Mouse (Mus musculus) gastrocnemius, postnatal 25 days (tissue): ENCODE measurements around the gene Card6. TPM values are rescaled to one million over a fixed set of nuclear protein-coding genes. Genes with fewer than 3 reads are reported as not detected.

ENCODE experiments used
- DNase-seq: peaks from one replicate; pipeline ENCODE4 v3.0.0; 2022
- total RNA-seq, 2 experiments: library from RNA; stranded (reverse); gene quantifications; 1 replicate in 1 of 2; 2 replicates in 1 of 2; pipeline ENCODE4 v1.2.3; 2021

The Card6 gene
- total RNA-seq, 2 experiments from 2014 or later = 1.9 to 2.1 TPM

DNA sequence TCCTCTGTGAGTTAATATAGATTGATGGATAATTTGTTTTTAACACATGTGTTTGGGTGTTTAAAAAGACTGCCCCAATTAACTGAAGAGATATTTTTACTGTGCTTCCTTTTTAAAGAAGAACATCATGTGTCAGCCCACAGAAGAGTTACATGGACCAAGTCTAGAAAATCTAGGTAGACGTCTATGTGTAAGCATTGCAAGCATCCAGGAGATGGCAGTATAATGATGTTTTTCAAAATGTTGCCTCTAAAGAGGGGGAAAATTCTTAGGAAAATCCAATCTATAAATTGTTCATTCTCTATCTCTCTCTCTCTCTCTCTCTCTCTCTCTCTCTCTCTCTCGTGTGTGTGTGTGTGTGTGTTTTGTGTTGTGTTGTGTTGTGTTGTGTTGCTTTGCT is 22.2 kb downstream of the Card6 start:
- no peak for DNase-seq

DNA sequence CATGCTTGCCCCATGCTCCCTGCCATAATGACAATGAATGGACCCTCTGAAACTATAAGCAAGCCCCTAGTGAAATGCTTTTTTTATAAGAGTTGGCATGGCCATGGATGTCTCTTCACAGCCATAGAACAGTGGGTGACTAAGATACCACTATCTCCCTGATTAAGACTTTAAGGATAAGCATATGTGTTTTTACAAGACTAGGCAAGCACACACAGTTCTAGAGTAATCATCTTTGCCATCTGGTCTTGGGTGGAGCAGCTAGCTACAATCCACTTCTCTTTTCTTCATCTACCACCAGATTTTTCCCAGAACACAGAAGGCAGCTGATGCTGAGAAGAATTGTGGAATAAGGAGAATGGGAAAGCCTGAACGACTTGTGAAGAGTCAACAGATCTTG is 27.1 kb downstream of the Card6 start:
- DNase-seq = no peak

DNA sequence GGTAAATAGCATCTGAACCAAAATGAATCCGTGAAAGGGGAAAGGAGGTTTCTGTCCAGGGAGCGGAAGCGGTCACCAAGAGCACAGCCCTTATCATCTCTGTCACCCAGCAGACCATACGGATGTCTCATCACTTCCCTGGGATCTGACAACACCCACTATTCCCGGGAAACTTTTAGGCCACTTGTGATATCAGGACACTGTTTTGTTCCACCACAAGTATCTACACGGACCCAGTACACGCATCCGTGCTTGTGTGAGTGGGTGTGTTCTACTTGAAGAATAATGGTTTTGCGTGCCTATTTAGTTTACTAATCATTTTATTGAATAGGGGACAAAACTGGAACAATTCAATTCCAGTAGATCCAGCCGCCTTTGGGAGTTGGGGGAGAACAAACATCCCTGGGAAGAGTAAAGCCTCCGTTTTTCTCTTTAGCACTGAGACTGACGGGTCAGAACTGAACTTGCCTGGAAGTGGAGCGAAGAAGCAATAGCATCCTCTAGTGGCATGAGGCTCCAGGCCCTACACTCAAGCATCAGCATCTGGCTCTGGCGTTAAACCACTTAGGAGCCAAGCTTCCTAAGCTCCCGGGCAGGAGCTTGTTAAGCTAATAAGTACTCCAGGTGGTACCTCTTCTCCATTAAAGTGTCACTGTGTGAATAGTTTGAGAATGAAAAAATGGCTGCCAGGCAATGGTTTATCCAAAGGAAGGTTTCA is 39.4 kb downstream of the Card6 start:
- peak; percentile 19 for DNase-seq

DNA sequence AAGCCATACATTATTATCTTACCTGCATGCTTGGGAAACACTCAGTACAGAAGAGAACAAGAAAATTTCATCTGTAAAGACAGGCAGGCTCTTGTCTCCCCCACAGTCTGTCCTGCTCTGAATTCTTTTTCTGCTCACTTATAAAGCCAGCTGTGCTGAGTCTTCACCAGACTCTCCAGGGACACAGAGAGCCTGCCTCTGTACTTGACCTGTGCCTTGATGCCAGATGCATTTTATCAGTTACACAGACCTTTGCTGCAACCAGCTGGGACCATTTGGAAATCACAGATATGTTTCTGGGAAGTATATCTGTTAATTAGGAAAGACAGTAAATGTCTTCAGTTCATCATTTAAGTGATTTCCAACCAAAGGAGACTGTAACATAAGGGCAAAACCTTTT is 44.7 kb downstream of the Card6 start, which contains the start of gene C7:
C7 (minus strand) TSS at position 106 of the 400 bp plus-strand sequence.
- peak; percentile 7 for DNase-seq

Other genes with a start within 250 kb of the Card6 start
- gene Mroh2b, start 209.8 kb downstream of the Card6 start, total RNA-seq = not detected
- 1 to 10 TPM; 1.4 to 1.8 TPM for gene C7, start 44.8 kb downstream of the Card6 start, total RNA-seq
- gene Rpl37, start 8.1 kb upstream of the Card6 start, total RNA-seq = 100 to 1,000 TPM; 168 to 176 TPM
- gene Prkaa1, start 35.3 kb upstream of the Card6 start, total RNA-seq = 10 to 100 TPM; 11.5 to 11.6 TPM
- 10 to 100 TPM; 39.3 to 48.5 TPM for gene Ttc33, start 77.0 kb upstream of the Card6 start, total RNA-seq
- 1 to 10 TPM in 1 of 2 experiments, under 1 TPM in 1; 0.49 to 1.9 TPM for gene Ptger4, start 135.6 kb upstream of the Card6 start, total RNA-seq